Mouse (Mus musculus): ENCODE results near the gene Hoxb4.

DNA sequence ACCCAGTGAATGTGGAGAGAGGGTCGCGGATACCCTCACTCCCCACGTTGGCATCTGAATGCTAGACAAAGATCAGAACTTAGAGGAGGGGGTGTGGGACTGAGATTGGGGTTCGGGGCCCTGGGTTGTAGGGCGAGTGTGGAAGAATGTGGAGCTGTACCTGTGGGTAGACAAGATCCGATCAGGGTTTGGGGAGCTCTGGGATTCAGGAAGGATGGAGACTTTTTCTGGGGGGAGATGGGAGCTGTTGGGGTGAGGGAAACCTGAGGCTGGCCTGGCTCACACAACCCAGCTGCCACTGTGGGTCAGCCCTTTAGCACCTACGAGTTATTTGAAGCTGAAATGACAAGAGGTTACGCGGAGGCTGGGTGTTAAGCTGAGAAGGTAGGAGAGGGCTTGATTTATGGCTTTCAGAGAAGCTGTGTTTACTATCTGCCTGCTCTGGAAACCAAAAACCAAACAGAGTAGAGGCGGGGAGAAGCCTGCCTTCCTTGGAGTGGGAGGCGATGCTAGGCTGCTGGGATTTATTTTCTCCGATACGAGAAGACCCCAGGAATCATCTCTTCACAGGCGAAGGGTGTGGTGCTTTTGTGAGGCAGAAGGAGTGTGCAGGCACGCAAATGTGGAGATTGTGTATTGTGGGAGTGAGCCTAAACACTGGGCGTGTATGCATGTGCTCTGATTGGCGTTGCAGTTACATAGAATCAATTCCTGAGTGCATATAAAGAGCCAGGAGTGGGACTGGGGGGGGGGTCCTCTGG, 15.4 kb downstream of the Hoxb4 start:
- TF ChIP-seq CTCF (IDR thresholded peaks at IDR 0.05; ENCODE audit: borderline replicate concordance, control insufficient read depth, extremely low read depth, insufficient read depth, low read length, poor library complexity) (no peak), POLR2A (IDR thresholded peaks at IDR 0.05; ENCODE audit: control insufficient read depth, extremely low read depth, insufficient read depth, low read length, poor library complexity) (no peak)
